Mouse (Mus musculus) kidney, postnatal 14 days (tissue): ENCODE results near the gene Btnl2.
A peak's percentile ranks its signal among the peaks of the same experiment; 100 is the strongest.
"Not testable (repeated sequence)": the region's sequence is repeated elsewhere in the genome, so short reads cannot be mapped to it uniquely, and the experiment has no call there.

Source experiments
- DNase-seq: peaks from one replicate; pipeline ENCODE4 v3.0.0; 2022; ENCODE audit warnings: mixed read lengths

The Btnl2 gene

DNA sequence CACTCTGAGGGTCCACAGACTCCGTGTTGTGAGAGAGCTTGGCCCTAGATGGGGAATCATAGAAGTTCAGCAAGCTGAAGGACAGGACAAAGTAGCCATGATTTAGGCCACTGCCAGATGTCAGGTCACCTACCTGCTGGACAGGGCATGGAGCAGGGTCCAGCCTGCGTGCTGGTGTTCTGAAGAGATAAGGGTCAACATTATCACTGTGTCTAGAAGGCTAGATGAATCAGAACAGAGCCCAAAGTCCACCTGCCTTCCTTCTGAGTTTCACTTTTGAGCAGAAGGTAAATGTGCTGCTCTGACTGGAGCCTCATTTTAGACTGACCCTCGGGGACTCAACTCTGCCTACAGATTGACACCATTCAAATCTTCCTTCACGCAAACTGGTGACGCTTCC is at the start of gene Btnl2:
TSS of gene Btnl2 (plus strand) at position 284 of the 400 bp plus-strand sequence.
- no peak for DNase-seq

DNA sequence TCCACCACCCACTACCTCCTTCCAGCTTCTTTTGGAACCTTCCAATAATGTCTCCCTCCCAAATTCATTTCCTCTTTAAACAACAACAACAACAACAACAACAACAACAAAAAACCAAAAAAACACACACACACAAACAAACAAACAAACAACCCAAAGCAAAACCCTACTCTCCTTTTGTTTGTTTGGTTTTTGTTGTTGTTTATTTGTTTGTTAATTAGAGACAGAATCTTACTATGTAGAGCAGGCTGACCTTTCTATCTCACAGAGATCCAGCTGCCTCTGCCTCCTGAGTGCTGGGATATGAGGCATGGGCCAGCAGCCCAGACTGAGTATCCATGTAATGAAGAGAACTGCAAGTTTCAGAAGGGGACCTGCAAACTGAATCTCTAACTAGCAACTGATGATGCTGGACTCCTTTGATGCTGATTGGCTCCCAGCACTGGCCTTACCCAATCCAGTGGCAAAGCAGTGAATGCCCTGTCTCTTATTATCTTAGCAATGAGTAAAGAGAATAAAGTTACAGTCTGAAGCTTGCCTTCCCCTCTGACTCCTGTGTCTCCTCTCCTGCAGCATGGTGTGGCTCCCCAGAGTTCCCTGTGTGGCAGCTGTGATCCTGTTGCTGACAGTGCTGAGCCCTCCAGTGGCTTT is 49.1 kb upstream of the Btnl2 start, which contains the start of gene H2-Eb1:
TSS of gene H2-Eb1 (plus strand) at position 488 of the 651 bp plus-strand sequence.
- DNase-seq = peak; percentile 93

DNA sequence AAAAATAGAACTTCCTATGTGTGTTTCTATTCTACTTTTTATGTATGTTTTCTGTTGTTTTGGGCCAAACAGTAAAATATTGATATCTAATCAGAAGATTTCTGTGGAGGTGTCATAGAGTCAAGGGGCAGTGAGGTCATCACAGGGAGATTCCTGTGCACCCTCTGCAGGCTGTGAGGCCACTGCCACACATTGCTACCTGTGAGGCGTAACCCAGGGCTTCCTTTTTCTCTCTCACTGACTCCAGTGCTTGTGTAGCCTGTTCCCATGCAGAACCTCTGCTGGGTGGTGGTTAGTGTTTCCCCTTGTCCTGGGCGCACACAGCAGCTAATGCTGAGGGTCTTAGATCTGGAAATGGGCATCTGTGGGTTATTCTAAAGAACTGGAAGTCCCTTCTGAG is 48.2 kb upstream of the Btnl2 start:
- no peak for DNase-seq

DNA sequence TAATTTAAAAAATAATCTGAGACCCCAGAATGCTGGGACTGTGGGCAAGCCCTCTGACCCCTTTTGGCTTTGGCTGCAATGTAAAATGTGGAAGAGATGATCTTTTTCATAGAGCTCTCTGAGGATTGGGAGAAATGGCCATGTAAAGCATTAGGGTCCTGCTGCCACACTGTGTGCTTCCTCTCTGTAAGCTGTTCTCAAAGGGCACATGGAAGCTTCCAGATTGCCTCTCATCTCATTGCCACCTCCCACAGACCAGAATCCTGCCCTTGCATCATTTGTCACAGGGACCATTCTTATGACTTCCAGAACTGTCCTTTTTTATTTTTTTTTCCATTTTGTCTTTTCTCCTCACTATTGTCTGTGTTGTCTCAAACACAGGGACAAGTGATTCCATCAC is 47.4 kb upstream of the Btnl2 start:
- no peak for DNase-seq

DNA sequence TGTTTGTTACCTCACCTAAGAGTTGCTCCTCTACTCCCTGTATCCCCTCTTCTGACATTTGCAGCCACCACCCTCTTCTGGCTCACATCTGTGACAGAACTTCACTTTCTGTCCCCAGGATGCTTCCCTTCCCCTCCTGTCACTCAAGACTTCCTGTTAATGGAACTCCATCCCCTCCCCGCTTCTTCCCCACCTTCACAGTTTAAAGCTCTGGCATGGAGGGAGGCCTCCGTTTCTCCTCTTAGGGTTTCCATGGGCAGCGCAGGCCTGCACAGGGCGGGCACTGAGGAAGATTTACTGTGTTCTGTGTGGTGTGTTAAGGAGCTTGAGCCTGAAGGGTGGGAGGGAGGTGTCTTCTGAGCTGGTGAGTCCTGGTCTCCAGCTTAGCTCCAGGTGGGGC is 46.5 kb upstream of the Btnl2 start:
- no peak for DNase-seq

DNA sequence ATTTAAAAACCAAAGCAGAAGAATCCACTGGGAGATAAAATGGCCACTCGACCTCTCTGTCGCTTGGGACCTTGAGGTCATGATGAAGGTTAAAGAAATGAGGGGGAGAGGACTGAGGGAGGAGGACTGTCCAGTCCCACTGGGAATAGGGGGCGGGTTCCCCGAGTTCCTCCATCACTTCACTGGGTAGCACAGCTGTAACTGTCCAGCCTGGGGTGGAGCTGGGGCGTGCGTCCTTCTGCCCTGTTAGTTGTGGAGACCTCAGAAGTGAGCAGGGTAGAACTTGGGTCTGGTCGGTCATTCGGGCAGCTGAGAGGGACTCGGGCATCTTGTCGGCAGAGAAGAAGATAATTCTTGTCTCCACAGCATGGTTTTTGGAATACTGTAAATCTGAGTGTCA is 45.4 kb upstream of the Btnl2 start:
- DNase-seq = no peak

DNA sequence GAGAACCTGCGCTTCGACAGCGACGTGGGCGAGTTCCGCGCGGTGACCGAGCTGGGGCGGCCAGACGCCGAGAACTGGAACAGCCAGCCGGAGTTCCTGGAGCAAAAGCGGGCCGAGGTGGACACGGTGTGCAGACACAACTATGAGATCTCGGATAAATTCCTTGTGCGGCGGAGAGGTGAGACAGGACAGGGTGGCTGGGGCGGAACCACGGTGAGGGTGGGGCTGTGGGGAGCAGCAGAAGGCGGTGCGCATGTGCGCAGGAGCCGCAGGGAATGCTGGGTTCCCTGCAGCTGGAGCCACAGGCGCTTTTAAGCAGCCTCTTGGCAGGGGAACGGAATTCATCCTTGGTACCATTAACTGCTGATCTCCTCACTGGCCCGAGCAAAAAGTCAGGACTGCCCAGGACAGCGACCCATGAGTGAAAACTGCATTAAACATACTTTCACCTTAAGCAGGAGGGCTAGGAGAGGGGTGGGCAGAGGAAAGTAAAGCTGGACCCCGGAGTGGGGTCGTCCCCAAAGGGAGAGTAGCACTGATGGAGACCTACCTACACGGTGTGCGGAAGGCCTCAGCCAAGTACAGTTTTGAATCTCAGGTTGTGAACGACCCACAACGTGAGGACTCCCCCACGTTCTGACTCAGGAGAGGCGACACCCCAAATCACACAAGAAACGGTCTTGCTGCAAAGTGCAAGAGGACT is 44.8 kb upstream of the Btnl2 start:
- DNase-seq = peak; percentile 86

DNA sequence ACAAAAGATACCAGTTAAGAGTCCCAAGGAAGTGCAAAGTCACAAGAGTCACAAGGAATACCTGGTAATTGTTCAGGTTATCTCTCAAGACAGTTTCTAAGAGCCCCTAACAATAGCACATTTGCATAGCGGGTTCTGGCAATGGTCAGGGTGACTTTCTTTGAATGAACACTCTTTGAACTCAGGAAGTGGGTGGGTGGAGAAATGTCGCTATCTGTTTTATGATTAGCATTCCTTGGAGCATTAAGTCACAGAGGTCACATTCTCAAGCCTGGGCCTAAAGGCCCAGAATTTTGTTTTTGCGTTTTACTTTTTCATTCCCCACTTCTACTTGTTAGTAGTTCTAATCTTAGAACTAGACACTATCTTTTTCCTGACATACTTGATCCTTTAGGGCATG is 44.1 kb upstream of the Btnl2 start:
- DNase-seq = not testable (repeated sequence)

DNA sequence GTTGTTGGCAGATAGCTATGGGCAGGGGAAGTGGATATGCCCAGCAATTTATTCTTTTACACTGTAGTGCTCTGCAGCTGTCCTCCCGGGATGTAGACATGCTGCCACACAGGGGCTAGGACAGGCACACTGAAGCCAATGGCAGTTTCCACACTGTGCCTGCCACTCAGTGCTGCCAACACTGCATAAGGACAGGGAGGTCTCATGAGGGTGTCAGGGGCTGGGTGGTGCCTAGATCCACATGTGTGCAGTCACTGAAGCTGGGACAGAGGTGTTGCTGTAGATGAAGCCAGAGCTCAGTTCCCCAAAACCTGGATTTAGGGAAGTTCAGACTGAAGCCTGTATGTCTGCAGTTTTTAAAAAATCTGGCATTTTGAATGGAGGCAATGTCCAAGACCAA is 42.4 kb upstream of the Btnl2 start:
- no peak for DNase-seq

DNA sequence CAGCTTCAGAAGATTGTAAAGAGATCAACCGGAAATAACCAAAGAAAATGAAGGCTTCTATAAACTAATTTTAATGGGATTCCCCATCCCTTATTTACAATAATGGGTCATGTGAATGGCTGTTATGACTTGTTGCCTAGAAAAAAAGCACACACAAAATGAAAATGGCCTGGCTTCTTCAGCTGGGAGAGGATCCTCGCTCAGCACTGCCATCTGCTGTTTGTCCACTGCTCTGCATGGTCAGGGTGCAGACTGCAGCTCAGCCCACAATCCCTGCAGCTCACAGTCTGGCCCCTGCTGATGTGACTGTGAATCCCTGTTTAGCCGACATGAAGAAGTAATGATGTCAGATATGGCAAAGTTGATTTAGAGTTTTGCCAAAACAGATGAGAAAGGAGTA is 41.2 kb upstream of the Btnl2 start:
- DNase-seq = peak; percentile 79

DNA sequence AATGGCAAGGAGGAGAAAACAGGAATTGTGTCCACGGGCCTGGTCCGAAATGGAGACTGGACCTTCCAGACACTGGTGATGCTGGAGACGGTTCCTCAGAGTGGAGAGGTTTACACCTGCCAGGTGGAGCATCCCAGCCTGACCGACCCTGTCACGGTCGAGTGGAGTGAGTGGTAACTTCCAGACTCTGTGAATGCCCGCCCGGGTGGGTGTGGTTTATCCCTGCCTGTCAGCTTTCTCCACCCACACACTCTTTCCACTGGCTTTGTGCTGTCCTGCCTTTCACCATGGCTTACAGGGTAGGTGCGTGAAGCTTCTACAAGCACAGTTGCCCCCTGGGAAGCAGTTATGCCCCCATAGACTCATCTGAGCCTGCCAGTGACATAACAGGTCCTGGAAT is 40.3 kb upstream of the Btnl2 start:
- DNase-seq = no peak

DNA sequence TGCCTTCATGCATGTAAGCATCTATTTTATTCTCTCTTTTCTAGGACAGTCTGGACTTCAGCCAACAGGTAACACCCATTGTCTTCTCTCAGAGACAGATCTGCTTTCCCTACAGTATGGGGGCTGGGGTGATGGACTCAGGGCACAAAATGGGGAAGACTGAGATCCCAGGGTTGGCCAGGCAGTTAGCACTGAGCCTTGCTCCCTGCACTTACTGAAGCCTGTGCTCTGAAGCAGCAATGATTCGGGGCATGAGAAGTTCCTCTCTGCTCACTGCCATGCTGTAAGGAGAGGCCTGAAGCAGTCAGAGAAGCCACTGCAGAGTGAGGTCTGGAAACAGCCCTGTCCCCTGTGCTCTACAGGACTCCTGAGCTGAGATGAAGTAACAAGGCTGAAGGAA is 39.1 kb upstream of the Btnl2 start:
- no peak for DNase-seq

DNA sequence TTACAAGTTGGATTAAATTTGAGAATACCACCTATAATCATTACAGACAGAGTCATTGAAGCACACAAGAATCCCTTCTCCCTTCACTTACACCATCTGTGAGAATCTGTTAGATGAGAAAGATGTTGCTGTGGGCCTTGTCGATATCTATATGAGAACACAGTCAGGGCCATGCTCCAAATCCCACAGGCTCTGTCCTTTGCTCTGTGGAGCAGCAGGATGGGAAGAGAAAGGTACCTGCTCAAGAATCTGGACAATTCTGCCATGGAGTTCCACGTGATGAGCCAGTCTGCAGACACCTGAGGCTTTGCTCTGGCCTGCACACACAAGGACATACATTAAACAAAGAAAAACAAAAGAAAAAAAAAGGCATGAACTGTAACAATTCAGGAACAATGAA is 37.9 kb upstream of the Btnl2 start:
- no peak for DNase-seq

DNA sequence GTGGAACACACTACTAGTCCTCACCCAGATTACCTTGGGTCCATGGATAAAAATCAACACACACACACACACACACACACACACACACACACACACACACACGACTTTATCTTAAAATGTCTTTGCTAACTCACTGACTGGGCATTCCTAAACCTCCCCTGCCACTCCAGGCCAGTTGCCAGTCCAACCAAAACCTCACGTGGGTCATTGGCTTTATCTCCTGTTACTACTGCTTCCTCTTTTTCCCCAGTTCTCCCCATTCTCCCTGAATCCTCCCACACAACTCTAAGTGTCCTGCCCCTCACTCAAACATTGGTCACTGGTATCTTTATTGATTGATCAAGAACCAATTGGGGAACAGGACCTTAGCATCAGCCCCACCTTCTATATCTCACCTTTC is 37.3 kb upstream of the Btnl2 start:
- DNase-seq = no peak

DNA sequence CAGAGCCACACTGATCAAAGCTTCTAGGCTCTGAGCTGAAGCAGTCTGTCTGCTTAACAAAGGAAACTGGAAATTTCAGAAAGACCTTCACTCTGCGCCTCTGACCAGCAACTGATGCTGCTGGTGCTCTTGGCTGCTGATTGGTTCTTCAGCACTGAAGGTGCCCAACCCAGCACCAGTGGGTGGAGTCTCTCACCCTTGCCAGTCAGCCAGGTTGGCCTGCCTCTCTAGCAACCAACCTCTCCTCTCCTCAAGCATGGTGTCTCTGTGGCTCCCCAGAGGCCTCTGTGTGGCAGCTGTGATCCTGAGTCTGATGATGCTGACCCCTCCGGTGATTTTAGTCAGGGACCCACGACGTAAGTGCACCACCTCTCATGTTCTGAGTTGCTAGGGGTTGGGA is 29.2 kb upstream of the Btnl2 start, which contains the start of gene H2-Eb2:
TSS of gene H2-Eb2 (plus strand) at position 230 of the 400 bp plus-strand sequence.
- DNase-seq = no peak

DNA sequence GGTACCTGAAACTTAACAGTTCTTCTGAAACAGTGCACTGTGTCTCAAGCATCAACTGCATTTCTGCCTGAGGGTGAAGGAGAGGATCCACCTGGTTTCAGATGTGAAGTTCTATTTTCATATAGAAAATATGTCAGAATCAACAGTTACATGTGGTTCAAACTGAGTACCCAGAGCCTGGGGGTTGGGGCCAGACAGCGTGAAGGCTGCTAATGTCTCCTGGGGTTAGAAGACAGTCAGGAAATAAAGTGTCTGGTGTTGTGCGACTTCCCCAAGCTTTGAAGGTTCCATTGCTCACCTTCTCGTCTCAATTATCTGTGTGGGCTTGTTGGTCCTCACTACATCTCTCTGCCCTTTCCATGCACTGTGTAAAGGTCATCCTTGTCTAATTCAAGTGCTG is 28.2 kb upstream of the Btnl2 start:
- DNase-seq = no peak

DNA sequence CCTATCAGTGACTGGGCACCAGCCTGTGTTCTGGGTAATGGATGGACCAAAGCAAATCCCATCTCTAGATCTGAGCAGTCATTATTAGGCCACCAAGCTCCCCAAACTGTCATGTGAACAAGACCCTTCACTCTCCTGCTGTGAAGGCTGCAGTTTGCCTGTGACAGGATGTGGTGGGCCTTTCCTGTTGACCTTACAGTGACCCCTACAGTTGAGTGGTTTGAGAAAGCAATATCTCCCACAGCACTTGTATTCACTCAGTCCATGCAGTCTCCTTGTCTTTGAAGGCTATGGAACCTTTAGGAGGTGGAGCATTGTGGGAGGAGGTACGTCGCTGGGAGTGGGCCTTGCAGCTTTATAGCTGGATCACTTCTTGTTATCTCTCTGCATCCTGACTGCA is 24.8 kb upstream of the Btnl2 start:
- DNase-seq = no peak

DNA sequence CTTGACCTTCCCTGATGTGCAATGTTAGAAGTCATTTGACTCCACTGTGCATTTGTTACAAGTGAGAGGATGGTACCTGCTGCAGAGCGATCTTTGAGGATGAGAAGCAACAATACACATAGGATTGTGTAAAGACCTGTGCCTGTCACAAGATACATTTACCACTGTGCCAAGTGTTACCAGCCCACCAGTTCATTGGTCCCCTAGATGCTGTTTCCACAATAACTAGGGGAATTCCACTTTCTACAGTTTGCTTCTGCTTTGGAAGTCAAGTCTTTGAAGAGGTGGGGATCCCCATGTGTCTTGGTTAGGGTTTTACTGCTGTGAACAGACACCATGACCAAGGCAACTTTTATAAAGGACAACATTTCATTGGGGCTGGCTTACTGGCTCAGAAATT is 23.4 kb upstream of the Btnl2 start:
- DNase-seq = no peak

DNA sequence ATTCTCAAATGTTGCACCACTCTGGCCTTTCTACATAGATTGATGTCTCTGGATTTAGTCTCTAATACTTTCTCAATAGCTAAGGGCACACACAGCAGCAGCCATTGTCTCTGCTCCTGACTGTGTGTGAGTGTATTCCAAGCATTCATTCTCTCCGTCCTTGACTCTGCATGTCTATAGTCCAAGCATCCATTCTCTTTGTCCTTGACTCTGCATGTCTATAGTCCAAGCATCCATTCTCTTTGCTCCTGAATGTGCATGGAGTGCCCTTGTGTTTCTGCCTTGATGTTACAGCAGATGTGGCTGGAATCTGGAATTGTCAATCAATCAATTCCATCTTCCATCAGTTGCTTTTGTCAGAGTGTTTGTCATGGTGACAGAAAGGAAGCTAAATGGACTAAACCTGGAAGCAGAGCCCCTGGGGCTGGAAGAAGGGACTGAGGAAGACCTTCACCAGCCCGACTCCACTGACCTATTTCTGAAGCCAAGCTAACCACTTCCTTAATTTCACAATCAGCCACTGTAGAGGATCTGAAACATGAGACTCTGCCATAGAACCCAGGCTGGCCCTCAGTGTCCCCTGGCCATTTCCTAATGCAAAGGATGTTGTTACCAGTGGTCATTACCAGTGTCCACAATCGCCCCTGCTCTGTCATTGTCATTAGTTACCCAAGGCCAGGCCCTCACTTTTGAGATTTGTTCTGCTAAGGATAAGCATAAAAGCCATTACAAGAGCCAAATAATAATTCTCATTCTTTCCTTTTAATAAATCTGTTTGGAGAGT is 13.8 kb upstream of the Btnl2 start:
- no peak for DNase-seq

DNA sequence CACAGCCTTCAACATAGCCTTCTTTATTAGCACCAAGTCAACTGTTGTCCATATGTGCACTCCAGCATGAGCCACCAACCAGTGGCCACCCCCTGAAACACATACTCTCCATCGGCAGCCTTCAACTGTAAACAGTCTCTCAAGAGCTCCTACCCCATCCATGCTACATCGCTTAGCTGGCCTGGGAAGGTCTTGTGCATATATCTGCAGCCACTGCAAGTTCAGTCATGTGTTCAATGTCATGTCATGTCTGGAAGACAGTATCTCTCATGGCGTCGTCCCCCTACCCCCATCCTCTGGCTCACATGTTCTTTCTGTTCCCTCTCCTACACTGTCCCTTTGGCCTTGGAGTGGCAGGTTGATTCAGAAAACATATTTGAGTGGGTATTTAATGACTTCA is 9.7 kb upstream of the Btnl2 start:
- DNase-seq = no peak

DNA sequence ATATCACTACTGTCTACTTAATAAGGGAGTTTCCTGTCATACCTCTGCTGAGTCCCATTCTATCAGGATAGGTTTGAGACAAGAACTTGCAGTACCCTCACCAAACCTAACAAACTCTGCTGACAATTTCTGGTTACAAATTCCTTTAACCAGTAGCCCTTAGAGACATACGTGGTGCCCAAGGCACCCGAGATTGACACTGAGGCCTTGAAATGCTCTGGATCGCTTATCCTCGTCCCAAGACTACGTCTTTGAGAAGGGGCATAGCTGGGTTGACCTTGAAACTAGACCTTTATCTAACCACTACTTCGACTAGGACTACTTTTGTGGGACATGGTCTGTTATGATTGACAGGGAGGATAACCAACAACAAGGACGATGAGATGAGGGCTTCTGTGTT is 9.1 kb upstream of the Btnl2 start:
- DNase-seq = no peak

DNA sequence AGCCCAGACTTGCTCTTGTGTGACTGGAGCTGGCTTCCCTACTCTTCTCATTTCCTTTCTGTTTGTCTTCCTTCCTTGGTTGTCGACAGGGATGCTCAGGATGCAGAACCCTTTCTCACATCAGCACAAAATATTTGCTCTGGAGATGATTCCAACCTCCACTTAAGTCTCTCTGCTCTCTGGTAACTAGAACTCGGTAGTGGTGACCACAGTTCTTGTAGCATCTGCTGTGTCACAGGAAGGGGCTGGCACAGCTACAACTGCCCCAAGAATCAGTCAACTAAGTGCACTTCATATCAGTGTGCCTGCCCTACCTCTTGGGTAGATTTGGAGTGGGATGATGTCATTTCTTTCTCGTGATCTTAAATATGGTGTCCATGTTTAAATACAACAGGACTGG is 8.6 kb upstream of the Btnl2 start:
- DNase-seq = no peak

DNA sequence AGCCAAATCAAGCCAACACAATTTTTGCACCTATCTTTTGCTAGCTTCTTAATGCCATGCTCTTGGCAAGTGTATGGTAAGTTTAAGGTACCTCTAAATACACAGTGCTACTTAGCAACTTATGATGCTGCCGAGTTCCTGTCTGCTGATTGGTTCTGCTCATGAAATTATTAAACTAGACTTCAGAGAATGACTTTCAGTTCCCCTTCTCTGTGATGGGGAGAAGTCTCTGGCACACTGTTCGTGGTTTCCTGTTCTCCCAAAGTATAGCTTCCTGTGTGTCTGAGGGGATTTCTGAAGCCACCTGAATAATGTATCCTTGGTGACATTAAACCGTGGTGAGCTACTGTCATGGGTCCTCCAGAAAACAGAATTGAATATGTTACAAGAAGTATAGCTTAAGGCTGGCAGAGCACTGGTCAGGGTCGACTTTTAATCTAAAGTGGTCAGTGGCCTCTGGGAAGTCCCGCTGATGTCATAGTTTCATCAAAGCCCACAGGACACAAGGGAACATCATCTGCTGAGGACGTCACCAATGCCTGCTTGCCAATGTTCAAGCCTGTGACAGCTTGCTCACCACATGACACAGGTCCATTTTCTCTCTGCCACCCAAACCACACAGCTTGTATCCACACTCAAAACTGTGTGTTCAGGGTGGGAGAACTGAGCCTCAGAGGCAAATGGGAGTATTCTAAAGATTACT is 6.9 kb upstream of the Btnl2 start:
- DNase-seq = peak; percentile 53
